Mouse (Mus musculus) monocyte, adult 59 days (primary cell): Measurements from ENCODE around the gene Hpgd. TPM values are rescaled to one million over a fixed set of nuclear protein-coding genes. Genes with fewer than 3 reads are reported as not detected.

Experiments used
- total RNA-seq, 2 experiments: library from RNA; stranded (reverse); gene quantifications; one replicate each; pipeline ENCODE4 v1.2.4; 2023

Gene Hpgd
- 100 to 1,000 TPM; 156 to 163 TPM for total RNA-seq

GRCm38 (mm10) chr8:56294373-56294877, at the start of gene Hpgd:
Hpgd (plus strand) TSS chr8:56294585.

